Mouse (Mus musculus): ENCODE measurements around the gene Lipc. TPM values are rescaled to one million over a fixed set of nuclear protein-coding genes. Genes with fewer than 3 reads are reported as not detected.
"Not testable (repeated sequence)": the region's sequence is repeated elsewhere in the genome, so short reads cannot be mapped to it uniquely, and the experiment has no call there.

Gene Lipc
- polyA plus RNA-seq, 1 experiment from 2014 or later, result 0.19 TPM

GRCm38 (mm10) chr9:70855868-70856267, 96.2 kb downstream of the Lipc start:
- ATAC-seq (ENCODE audit: insufficient number of reproducible peaks, insufficient read depth, low FRiP score, low read depth), result peak; percentile 54
- Histone ChIP-seq H3K4me1 (ENCODE audit: control insufficient read depth in 2 of 2, insufficient read depth in 2 of 2, low read length in 2 of 2) (peaks cover 11 to 13% of the 10 kb centered on the region in 2 experiments), H3K27me3 (ENCODE audit: control insufficient read depth, insufficient read depth, low read length) (no peaks in the 10 kb centered on the region), H3K4me3 (ENCODE audit: control insufficient read depth in 1 of 2, insufficient read depth in 1 of 2, low read depth in 1 of 2, low read length in 2 of 2) (no peak overlapping the region), H3K9ac (ENCODE audit: low read length) (no peak overlapping the region), H3K36me3 (ENCODE audit: control insufficient read depth, insufficient read depth, low read length) (no peaks in the 10 kb centered on the region), H3K27ac (replicated peaks in 1 of 2; ENCODE audit: control insufficient read depth in 1 of 2, insufficient read depth in 1 of 2, low read depth in 2 of 2, low read length in 2 of 2) (peak overlapping the region in 1 of 2 experiments; percentile 53; a peak in 2 of 4 replicates), H3K4me2 (ENCODE audit: low read length) (peak overlapping the region; percentile 12; the same call in 1 of the 2 replicates), H3K9me3 (ENCODE audit: control insufficient read depth, low read length) (no peaks in the 10 kb centered on the region)
- WGBS, result 24% methylated on average over 6 of the region's 6 CpGs

GRCm38 (mm10) chr9:70854950-70855349, 97.1 kb downstream of the Lipc start:
- Histone ChIP-seq H3K4me3 (ENCODE audit: control insufficient read depth in 1 of 2, insufficient read depth in 1 of 2, low read depth in 1 of 2, low read length in 2 of 2) (no peak overlapping the region), H3K36me3 (ENCODE audit: control insufficient read depth, insufficient read depth, low read length) (no peaks in the 10 kb centered on the region), H3K4me1 (ENCODE audit: control insufficient read depth in 2 of 2, insufficient read depth in 2 of 2, low read length in 2 of 2) (peaks cover 11 to 13% of the 10 kb centered on the region in 2 experiments), H3K27me3 (ENCODE audit: control insufficient read depth, insufficient read depth, low read length) (no peaks in the 10 kb centered on the region), H3K9me3 (ENCODE audit: control insufficient read depth, low read length) (no peaks in the 10 kb centered on the region), H3K9ac (ENCODE audit: low read length) (no peak overlapping the region), H3K4me2 (ENCODE audit: low read length) (no peak overlapping the region), H3K27ac (replicated peaks in 1 of 2; ENCODE audit: control insufficient read depth in 1 of 2, insufficient read depth in 1 of 2, low read depth in 2 of 2, low read length in 2 of 2) (0 out of 4 replicates have a peak overlapping the region, but pooled peaks of 1 of the 2 experiments have one; percentile 3)
- 72% methylated on average over 6 of the region's 6 CpGs for WGBS
- no peak for ATAC-seq (ENCODE audit: insufficient number of reproducible peaks, insufficient read depth, low FRiP score, low read depth)

- not testable (repeated sequence) for ATAC-seq (ENCODE audit: insufficient number of reproducible peaks, insufficient read depth, low FRiP score, low read depth); H3K9me3 ChIP-seq (ENCODE audit: control insufficient read depth, low read length); H3K4me2 ChIP-seq (ENCODE audit: low read length); H3K27me3 ChIP-seq (ENCODE audit: control insufficient read depth, insufficient read depth, low read length); H3K27ac ChIP-seq (replicated peaks in 1 of 2; ENCODE audit: control insufficient read depth in 1 of 2, insufficient read depth in 1 of 2, low read depth in 2 of 2, low read length in 2 of 2); H3K36me3 ChIP-seq (ENCODE audit: control insufficient read depth, insufficient read depth, low read length); H3K9ac ChIP-seq (ENCODE audit: low read length); H3K4me3 ChIP-seq (ENCODE audit: control insufficient read depth in 1 of 2, insufficient read depth in 1 of 2, low read depth in 1 of 2, low read length in 2 of 2)
- H3K4me1 ChIP-seq (ENCODE audit: control insufficient read depth in 2 of 2, insufficient read depth in 2 of 2, low read length in 2 of 2), result peaks cover 13 to 21% of the 10 kb centered on the region in 2 experiments
- WGBS, result 75% methylated on average over 15 of the region's 15 CpGs
Observed at GRCm38 (mm10) chr9:70853081-70853480, 98.9 kb downstream of the Lipc start.

GRCm38 (mm10) chr9:70851533-70851932, 100.5 kb downstream of the Lipc start:
- peaks cover 19 to 31% of the 10 kb centered on the region in 2 experiments for H3K4me1 ChIP-seq (ENCODE audit: control insufficient read depth in 2 of 2, insufficient read depth in 2 of 2, low read length in 2 of 2)
- H3K36me3 ChIP-seq (ENCODE audit: control insufficient read depth, insufficient read depth, low read length), result no peaks in the 10 kb centered on the region
- H3K4me3 ChIP-seq (ENCODE audit: control insufficient read depth in 1 of 2, insufficient read depth in 1 of 2, low read depth in 1 of 2, low read length in 2 of 2), result no peak overlapping the region
- H3K4me2 ChIP-seq (ENCODE audit: low read length), result no peak overlapping the region
- 69% methylated on average over 3 of the region's 3 CpGs for WGBS
- ATAC-seq (ENCODE audit: insufficient number of reproducible peaks, insufficient read depth, low FRiP score, low read depth), result no peak
- no peak overlapping the region for H3K27ac ChIP-seq (replicated peaks in 1 of 2; ENCODE audit: control insufficient read depth in 1 of 2, insufficient read depth in 1 of 2, low read depth in 2 of 2, low read length in 2 of 2)
- H3K9ac ChIP-seq (ENCODE audit: low read length), result no peak overlapping the region
- no peaks in the 10 kb centered on the region for H3K9me3 ChIP-seq (ENCODE audit: control insufficient read depth, low read length)
- H3K27me3 ChIP-seq (ENCODE audit: control insufficient read depth, insufficient read depth, low read length), result no peaks in the 10 kb centered on the region

GRCm38 (mm10) chr9:70848135-70848770, 103.8 kb downstream of the Lipc start:
- Histone ChIP-seq H3K9me3 (ENCODE audit: control insufficient read depth, low read length) (no peaks in the 10 kb centered on the region), H3K4me3 (ENCODE audit: control insufficient read depth in 1 of 2, insufficient read depth in 1 of 2, low read depth in 1 of 2, low read length in 2 of 2) (no peak overlapping the region), H3K36me3 (ENCODE audit: control insufficient read depth, insufficient read depth, low read length) (no peaks in the 10 kb centered on the region), H3K4me1 (ENCODE audit: control insufficient read depth in 2 of 2, insufficient read depth in 2 of 2, low read length in 2 of 2) (peaks cover 11 to 18% of the 10 kb centered on the region in 2 experiments; a peak in 3 of 4 replicates), H3K9ac (ENCODE audit: low read length) (no peak overlapping the region; the same call in 1 of the 2 replicates), H3K27me3 (ENCODE audit: control insufficient read depth, insufficient read depth, low read length) (no peaks in the 10 kb centered on the region), H3K27ac (replicated peaks in 1 of 2; ENCODE audit: control insufficient read depth in 1 of 2, insufficient read depth in 1 of 2, low read depth in 2 of 2, low read length in 2 of 2) (peak overlapping the region; percentile 77 to 79), H3K4me2 (ENCODE audit: low read length) (peak overlapping the region; percentile 55)
- ATAC-seq (ENCODE audit: insufficient number of reproducible peaks, insufficient read depth, low FRiP score, low read depth), result 0 out of 2 replicates have a peak, but pooled peaks have one; percentile 42
- 40% methylated on average over 10 of the region's 10 CpGs for WGBS

- 0 out of 4 replicates have a peak overlapping the region, but pooled peaks have one; percentile 4 to 9 for H3K4me3 ChIP-seq (ENCODE audit: control insufficient read depth in 1 of 2, insufficient read depth in 1 of 2, low read depth in 1 of 2, low read length in 2 of 2)
- peak; percentile 64; the same call in 1 of the 2 replicates for ATAC-seq (ENCODE audit: insufficient number of reproducible peaks, insufficient read depth, low FRiP score, low read depth)
- peak overlapping the region; percentile 55 for H3K4me2 ChIP-seq (ENCODE audit: low read length)
Observed at GRCm38 (mm10) chr9:70847627-70848051, 104.4 kb downstream of the Lipc start.

GRCm38 (mm10) chr9:70843270-70843669, 108.8 kb downstream of the Lipc start:
- WGBS, result 95% methylated on average over 4 of the region's 4 CpGs
- no peak overlapping the region for H3K4me3 ChIP-seq (ENCODE audit: control insufficient read depth in 1 of 2, insufficient read depth in 1 of 2, low read depth in 1 of 2, low read length in 2 of 2)

More at GRCm38 (mm10) chr9:70847627-70848051, 104.4 kb downstream of the Lipc start:
- Histone ChIP-seq H3K36me3 (ENCODE audit: control insufficient read depth, insufficient read depth, low read length) (no peaks in the 10 kb centered on the region), H3K27me3 (ENCODE audit: control insufficient read depth, insufficient read depth, low read length) (no peaks in the 10 kb centered on the region), H3K27ac (replicated peaks in 1 of 2; ENCODE audit: control insufficient read depth in 1 of 2, insufficient read depth in 1 of 2, low read depth in 2 of 2, low read length in 2 of 2) (peak overlapping the region; percentile 77 to 79), H3K9ac (ENCODE audit: low read length) (peak overlapping the region; percentile 45; the same call in 1 of the 2 replicates), H3K9me3 (ENCODE audit: control insufficient read depth, low read length) (no peaks in the 10 kb centered on the region), H3K4me1 (ENCODE audit: control insufficient read depth in 2 of 2, insufficient read depth in 2 of 2, low read length in 2 of 2) (peaks cover 10 to 18% of the 10 kb centered on the region in 2 experiments; a peak in 3 of 4 replicates)
- 11% methylated on average over 8 of the region's 8 CpGs for WGBS

More at GRCm38 (mm10) chr9:70843270-70843669, 108.8 kb downstream of the Lipc start:
- H3K4me2 ChIP-seq (ENCODE audit: low read length), result no peak overlapping the region
- ATAC-seq (ENCODE audit: insufficient number of reproducible peaks, insufficient read depth, low FRiP score, low read depth), result no peak
- no peak overlapping the region for H3K9ac ChIP-seq (ENCODE audit: low read length)
- no peaks in the 10 kb centered on the region for H3K36me3 ChIP-seq (ENCODE audit: control insufficient read depth, insufficient read depth, low read length)
- no peaks in the 10 kb centered on the region for H3K27me3 ChIP-seq (ENCODE audit: control insufficient read depth, insufficient read depth, low read length)
- no peaks in the 10 kb centered on the region for H3K9me3 ChIP-seq (ENCODE audit: control insufficient read depth, low read length)
- peaks cover 28 to 45% of the 10 kb centered on the region in 2 experiments for H3K4me1 ChIP-seq (ENCODE audit: control insufficient read depth in 2 of 2, insufficient read depth in 2 of 2, low read length in 2 of 2)
- peak overlapping the region; percentile 34 to 46; a peak in 3 of 4 replicates for H3K27ac ChIP-seq (replicated peaks in 1 of 2; ENCODE audit: control insufficient read depth in 1 of 2, insufficient read depth in 1 of 2, low read depth in 2 of 2, low read length in 2 of 2)
